Mouse (Mus musculus): ENCODE measurements at regions not wholly inside any gene's neighbourhood (a gene's known extent, or its start where the extent isn't known, plus 50 kb on each side); places are given as distances from the start of the nearest gene placed in this dataset.
"Not testable (repeated sequence)": the region's sequence is repeated elsewhere in the genome, so short reads cannot be mapped to it uniquely, and the experiment has no call there.

DNA sequence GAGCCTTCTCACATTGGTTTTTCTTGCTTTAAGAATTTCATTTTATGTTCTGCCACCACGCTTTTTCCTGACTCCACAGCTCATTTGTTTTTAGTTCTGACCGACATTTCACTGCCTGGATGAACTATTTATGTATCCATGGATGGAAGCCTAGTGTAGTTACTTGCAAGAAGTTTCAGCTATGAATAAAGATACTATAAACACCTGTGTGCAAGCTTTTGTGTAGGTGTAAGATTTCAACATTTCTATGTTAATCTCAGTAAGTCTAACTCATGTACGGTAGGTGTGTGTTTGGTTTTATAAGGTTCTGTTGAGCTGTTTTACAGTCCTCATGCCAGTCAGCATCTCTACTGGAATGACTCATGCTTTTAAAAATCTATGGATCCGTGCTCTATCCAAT, 656.9 kb upstream of the Ptbp2 start:
- DNase-seq (ENCODE audit: low spot score) = no peak
- WGBS = 88% methylated on average over 4 of the region's 4 CpGs
- no peaks in the 10 kb centered on the region for H3K9me3 ChIP-seq
- H3K27ac ChIP-seq (replicated peaks) = no peak overlapping the region
- no peak overlapping the region for H3K4me3 ChIP-seq
- H3K36me3 ChIP-seq (replicated peaks) = no peaks in the 10 kb centered on the region
- no peaks in the 10 kb centered on the region for H3K27me3 ChIP-seq (replicated peaks; ENCODE audit: low read depth, poor library complexity, severe bottlenecking)
- no peaks in the 10 kb centered on the region for H3K4me1 ChIP-seq

DNA sequence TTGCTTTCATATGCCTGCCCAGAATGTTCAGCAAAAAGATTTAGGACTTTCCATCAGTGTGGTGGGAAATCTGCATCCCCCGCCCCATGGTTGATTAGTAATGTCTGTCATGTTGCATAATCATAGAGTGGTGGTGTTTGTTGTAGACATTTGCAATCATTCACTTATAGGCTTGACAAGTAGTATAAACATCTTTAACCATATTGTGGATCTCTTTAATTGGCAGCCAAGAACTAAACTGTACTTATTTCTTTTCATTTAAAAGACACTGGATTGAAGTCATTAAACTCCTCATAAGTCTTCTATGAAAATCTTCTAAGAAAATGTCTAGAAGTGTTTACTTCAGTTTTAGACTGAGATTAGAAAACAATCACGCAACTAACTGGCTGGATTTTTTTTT, 646.0 kb upstream of the Ptbp2 start:
- 81% methylated on average over 2 of the region's 2 CpGs for WGBS
- DNase-seq (ENCODE audit: low spot score) = no peak
- no peaks in the 10 kb centered on the region for H3K36me3 ChIP-seq (replicated peaks)
- H3K4me1 ChIP-seq = no peaks in the 10 kb centered on the region
- no peak overlapping the region for H3K27ac ChIP-seq (replicated peaks)
- H3K4me3 ChIP-seq = no peak overlapping the region
- no peaks in the 10 kb centered on the region for H3K27me3 ChIP-seq (replicated peaks; ENCODE audit: low read depth, poor library complexity, severe bottlenecking)
- no peaks in the 10 kb centered on the region for H3K9me3 ChIP-seq

DNA sequence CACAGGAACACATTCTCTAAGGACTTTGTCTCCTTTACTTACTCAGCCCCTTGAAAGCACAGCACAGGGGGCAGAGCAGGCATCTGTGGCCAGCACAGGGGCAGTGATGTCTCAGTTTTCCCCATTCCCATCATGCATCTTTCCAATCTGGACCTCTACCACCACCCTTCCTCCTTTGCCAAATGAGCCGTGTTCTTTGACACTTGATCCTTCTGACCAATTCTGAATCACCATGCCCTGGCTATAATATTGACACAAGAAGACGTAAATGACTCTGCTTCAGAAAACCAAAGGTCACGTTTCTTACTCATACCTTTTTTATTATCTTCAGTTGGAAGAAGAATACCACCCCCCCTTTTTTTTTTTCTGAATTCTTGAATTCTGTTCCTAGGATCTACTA, 632.4 kb upstream of the Ptbp2 start:
- Histone ChIP-seq H3K4me1 (no peaks in the 10 kb centered on the region), H3K9me3 (no peaks in the 10 kb centered on the region), H3K4me3 (no peak overlapping the region), H3K27ac (replicated peaks) (no peak overlapping the region), H3K27me3 (replicated peaks; ENCODE audit: low read depth, poor library complexity, severe bottlenecking) (no peaks in the 10 kb centered on the region), H3K36me3 (replicated peaks) (no peaks in the 10 kb centered on the region)
- DNase-seq (ENCODE audit: low spot score) = no peak
- WGBS = 71% methylated on average over 3 of the region's 3 CpGs

DNA sequence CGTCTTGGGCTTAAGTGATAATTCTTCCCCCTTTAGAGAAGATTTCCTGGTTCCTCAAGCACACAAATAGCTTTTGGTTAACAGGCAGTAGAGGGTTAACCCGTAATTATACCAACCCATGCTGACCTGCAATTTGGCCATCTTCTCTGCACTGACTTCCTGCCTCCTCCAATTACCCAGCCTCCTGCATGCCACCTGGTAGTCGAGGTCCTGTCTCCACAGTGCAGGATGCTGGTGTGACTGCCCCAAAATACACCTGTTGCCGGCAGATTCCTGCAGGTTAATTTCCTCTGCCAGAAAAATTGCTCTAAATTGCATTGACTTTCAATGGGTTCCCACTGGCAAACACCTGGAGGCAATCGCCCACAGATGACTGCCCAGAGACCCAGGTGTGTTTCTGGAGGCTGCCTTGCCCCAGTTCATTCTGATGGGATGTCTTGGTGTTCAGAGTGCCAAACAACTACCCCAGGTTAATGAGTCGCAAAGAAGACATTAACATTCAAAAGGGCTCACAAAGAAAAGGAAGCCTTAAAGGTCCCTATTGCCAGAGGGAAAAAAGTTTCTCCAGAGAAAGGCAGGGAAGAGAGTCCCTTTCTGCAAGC, 591.5 kb upstream of the Ptbp2 start:
- Histone ChIP-seq H3K27ac (replicated peaks) (no peak overlapping the region), H3K36me3 (replicated peaks) (no peaks in the 10 kb centered on the region), H3K27me3 (replicated peaks; ENCODE audit: low read depth, poor library complexity, severe bottlenecking) (no peaks in the 10 kb centered on the region), H3K4me1 (peaks cover 7% of the 10 kb centered on the region; the same call in 1 of the 2 replicates), H3K9me3 (no peaks in the 10 kb centered on the region), H3K4me3 (no peak overlapping the region)
- peak; percentile 30 for DNase-seq (ENCODE audit: low spot score)
- 24% methylated on average over 6 of the region's 6 CpGs for WGBS

DNA sequence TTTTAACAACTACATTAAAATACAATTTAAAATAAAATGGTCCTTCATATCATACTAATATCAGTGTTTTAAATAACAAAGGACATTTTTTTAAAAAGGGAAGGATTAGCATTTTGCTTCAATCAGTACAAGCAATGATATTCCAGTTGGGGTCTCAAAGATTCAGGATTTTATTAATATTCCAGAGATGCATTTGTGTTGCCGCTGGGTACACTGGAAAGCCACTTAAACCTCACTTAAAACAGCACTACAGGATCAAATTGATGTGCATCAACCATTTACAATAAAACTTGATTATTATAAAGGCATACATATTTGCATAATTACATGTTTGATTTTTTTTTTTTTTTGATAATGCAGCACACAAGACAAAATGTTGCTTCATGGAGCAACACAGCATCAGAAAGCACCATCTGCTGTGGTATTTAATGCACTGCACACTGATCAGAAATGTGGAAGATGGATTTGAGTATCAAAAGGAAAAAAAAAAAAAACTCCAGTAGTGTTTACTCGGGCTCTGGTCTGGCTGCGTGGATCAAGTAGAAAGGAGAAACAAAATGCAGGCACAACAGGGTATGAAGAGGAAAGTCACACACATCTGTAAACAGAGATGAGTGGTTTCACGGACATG, 558.6 kb upstream of the Ptbp2 start:
- H3K36me3 ChIP-seq (replicated peaks) = no peaks in the 10 kb centered on the region
- H3K27me3 ChIP-seq (replicated peaks; ENCODE audit: low read depth, poor library complexity, severe bottlenecking) = no peaks in the 10 kb centered on the region
- H3K4me3 ChIP-seq = no peak overlapping the region
- H3K4me1 ChIP-seq = no peaks in the 10 kb centered on the region
- no peak for DNase-seq (ENCODE audit: low spot score)
- WGBS = 77% methylated on average over 4 of the region's 4 CpGs
- no peaks in the 10 kb centered on the region for H3K9me3 ChIP-seq
- no peak overlapping the region for H3K27ac ChIP-seq (replicated peaks)

DNA sequence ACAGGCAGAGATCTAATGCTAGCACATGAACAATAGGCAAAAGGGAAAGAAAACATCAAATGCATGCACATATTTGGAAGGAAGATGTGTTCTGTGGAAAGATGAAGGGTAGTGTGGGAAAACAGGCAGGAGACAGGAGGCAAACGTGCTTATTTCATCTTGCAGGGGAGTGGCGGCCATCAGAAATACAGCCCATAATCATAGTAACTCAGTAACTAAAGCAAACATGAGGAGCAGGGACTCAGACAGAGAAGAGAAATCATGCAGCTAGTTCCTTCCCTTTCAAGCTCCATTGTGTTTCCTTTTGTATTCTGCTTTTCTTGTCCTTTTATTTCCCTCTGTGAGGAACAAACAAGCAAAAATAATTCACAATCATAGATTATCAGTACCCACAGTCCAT, 557.6 kb upstream of the Ptbp2 start:
- H3K4me3 ChIP-seq = no peak overlapping the region

DNA sequence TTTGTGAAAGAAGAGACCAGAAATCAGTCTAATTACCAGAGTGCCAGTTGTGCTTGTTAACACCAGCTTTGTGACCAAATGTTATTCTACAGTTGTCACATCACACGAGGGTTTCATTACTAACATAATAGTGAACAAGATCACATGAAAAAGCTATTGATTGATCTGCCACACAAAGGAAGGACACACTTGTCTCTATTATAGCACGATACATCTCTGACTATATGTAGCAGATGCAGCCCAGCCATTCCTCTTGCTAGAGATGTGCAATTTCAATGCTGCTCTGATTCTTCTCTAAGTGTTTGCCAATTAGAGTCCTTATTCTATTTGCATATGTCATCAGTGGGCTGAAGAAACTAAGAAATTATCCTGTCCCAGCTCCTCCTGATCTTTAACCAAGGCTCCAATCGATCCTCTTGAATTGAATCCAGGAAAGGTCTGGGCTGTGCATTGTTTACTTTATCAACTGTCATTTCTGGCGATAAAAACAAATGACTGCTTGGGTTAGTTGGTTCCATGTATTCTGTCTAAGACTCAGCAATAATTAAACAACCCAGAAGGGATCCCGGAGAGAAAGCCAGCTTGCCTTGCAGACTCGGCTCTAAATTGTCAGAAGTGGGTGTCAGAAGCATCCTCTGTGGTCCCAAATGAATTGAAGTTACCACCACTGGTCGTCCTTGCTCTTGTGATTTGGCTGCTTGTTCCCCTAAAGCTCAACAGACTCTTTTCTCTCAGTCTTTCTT, 551.7 kb upstream of the Ptbp2 start:
- H3K4me3 ChIP-seq = no peak overlapping the region
- no peaks in the 10 kb centered on the region for H3K4me1 ChIP-seq
- H3K27ac ChIP-seq (replicated peaks) = no peak overlapping the region
- H3K27me3 ChIP-seq (replicated peaks; ENCODE audit: low read depth, poor library complexity, severe bottlenecking) = no peaks in the 10 kb centered on the region
- H3K36me3 ChIP-seq (replicated peaks) = no peaks in the 10 kb centered on the region
- no peaks in the 10 kb centered on the region for H3K9me3 ChIP-seq
- no peak for DNase-seq (ENCODE audit: low spot score)
- 81% methylated on average over 7 of the region's 7 CpGs for WGBS

More for the DNA sequence above, 557.6 kb upstream of the Ptbp2 start:
- no peak for DNase-seq (ENCODE audit: low spot score)
- no peak overlapping the region for H3K27ac ChIP-seq (replicated peaks)
- 82% methylated on average over 2 of the region's 2 CpGs for WGBS
- no peaks in the 10 kb centered on the region for H3K4me1 ChIP-seq
- no peaks in the 10 kb centered on the region for H3K27me3 ChIP-seq (replicated peaks; ENCODE audit: low read depth, poor library complexity, severe bottlenecking)
- H3K36me3 ChIP-seq (replicated peaks) = no peaks in the 10 kb centered on the region
- H3K9me3 ChIP-seq = no peaks in the 10 kb centered on the region

DNA sequence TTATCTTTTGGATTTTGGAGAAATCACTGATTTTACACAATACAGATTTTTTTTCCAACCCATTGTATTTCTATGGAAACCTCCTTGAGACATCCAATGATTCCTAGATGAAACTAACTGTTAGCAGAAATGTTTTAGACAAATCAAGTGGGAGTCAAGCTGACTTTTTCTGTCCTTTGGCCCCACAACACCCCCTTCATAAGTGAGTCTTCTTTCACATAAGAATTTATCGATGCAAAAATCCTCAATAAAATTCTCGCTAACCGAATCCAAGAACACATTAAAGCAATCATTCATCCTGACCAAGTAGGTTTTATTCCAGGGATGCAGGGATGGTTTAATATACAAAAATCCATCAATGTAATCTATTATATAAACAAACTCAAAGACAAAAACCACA, 522.8 kb upstream of the Ptbp2 start:
- not testable (repeated sequence) for H3K4me1 ChIP-seq; H3K9me3 ChIP-seq; H3K4me3 ChIP-seq; H3K36me3 ChIP-seq (replicated peaks); H3K27me3 ChIP-seq (replicated peaks; ENCODE audit: low read depth, poor library complexity, severe bottlenecking); H3K27ac ChIP-seq (replicated peaks); DNase-seq (ENCODE audit: low spot score)
- WGBS = 96% methylated on average over 3 of the region's 3 CpGs

DNA sequence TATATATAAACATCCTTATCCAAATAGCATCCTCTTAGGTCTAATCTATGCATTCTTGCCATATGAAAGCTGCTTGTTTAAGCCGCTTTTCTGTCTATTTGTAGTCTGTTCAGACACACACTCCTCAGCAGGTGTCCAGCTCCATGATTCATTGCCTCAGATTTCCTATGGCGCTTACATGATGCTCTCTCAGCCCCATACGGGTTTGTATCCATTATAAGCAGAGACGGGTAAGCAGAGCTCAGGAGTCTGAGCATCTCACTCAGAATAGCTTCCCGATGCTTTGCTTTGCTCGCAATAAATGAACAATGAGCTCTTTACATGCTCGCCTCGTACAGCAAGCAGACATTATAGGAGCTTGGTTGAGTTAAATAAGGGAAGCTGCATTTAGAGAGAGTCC, 521.3 kb upstream of the Ptbp2 start:
- Histone ChIP-seq H3K27me3 (replicated peaks; ENCODE audit: low read depth, poor library complexity, severe bottlenecking) (no peaks in the 10 kb centered on the region), H3K9me3 (no peaks in the 10 kb centered on the region), H3K4me3 (no peak overlapping the region), H3K36me3 (replicated peaks) (no peaks in the 10 kb centered on the region), H3K27ac (replicated peaks) (no peak overlapping the region), H3K4me1 (no peaks in the 10 kb centered on the region)
- no peak for DNase-seq (ENCODE audit: low spot score)
- WGBS = 71% methylated on average over 8 of the region's 8 CpGs

Data from embryonic facial prominence, embryonic 10.5 days (tissue).